ENCODE assay signal across 18 mouse cellular contexts in the genomic region with DNA sequence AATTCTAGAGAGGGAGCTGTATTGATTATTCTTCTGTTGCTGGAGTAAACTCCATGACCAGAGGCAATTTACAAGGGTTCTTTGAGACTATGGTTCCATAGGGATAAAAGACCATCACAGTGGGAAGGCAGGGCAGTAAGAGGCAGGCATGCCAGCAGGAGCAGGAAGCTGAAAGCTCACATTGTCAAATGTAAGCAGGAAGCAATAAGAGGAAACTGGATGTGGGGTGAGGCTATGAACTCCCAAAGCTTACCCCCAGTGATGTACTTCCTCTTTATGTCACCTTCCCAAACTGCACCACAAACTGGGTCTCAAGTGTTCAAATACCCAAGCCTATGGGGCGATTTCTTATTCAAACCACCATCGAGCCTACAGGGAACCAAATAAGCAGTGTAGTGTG. TPM values are rescaled to one million over a fixed set of nuclear protein-coding genes. Genes with fewer than 3 reads are reported as not detected.
"Had no signal": no experiment of that assay in that cellular context is flagged by ENCODE, and none has a peak within 500 bp of the region (broad histone marks: within the 10 kb centered on the region; RNA-seq: fewer than 3 reads in every experiment).

No protein-coding gene starts in this region.

- H3K36me3 ChIP-seq: limb, embryonic 13.5 days; liver, embryonic 12.5 days; midbrain, embryonic 15.5 days; neural tube, embryonic 13.5 days had no signal

- H3K9ac ChIP-seq: limb, embryonic 13.5 days; liver, embryonic 12.5 days; lung, embryonic 14.5 days; midbrain, embryonic 15.5 days; neural tube, embryonic 13.5 days had no signal

- DNase-seq: kidney, adult 8-10 months; kidney, postnatal 4 days; left cerebral cortex, postnatal 4 days; lung, embryonic 14.5 days; lung, postnatal 10 days; right cerebral cortex, postnatal 14 days; thymus, adult 18-20 months; thymus, postnatal 14 days had no signal

- H3K9me3 ChIP-seq: limb, embryonic 13.5 days; liver, embryonic 12.5 days; megakaryocyte, embryonic 14.5 days; midbrain, embryonic 15.5 days; neural tube, embryonic 13.5 days had no signal

- H3K4me1 ChIP-seq: limb, embryonic 13.5 days; liver, embryonic 12.5 days; megakaryocyte, embryonic 14.5 days; midbrain, embryonic 15.5 days; neural tube, embryonic 13.5 days had no signal

- ATAC-seq: intestine, postnatal 0 days; liver, embryonic 12.5 days; midbrain, embryonic 15.5 days had no signal

- H3K27me3 ChIP-seq: liver, embryonic 12.5 days; midbrain, embryonic 15.5 days had no signal

- H3K4me2 ChIP-seq: limb, embryonic 13.5 days; liver, embryonic 12.5 days; lung, embryonic 14.5 days; midbrain, embryonic 11.5 days; midbrain, embryonic 15.5 days; neural tube, embryonic 13.5 days had no signal

- H3K4me3 ChIP-seq: layer of hippocampus, adult 2 months; limb, embryonic 13.5 days; liver, embryonic 12.5 days; megakaryocyte, embryonic 14.5 days; midbrain, embryonic 15.5 days; neural tube, embryonic 13.5 days had no signal

- H3K27ac ChIP-seq: kidney, postnatal 0 days; layer of hippocampus, adult 2 months; limb, embryonic 13.5 days; liver, embryonic 12.5 days; midbrain, embryonic 15.5 days; neural tube, embryonic 13.5 days had no signal

RNA-seq across cellular contexts. Expression of gene Rnf138rt1, which starts 17.2 kb away (rescaled TPM):
- polyA plus RNA-seq: kidney, postnatal 0 days; liver, embryonic 12.5 days; liver, embryonic 16.5 days; lung, embryonic 14.5 days had no signal
